Mouse (Mus musculus): ENCODE results near the gene Mbip.

Mbip gene

DNA sequence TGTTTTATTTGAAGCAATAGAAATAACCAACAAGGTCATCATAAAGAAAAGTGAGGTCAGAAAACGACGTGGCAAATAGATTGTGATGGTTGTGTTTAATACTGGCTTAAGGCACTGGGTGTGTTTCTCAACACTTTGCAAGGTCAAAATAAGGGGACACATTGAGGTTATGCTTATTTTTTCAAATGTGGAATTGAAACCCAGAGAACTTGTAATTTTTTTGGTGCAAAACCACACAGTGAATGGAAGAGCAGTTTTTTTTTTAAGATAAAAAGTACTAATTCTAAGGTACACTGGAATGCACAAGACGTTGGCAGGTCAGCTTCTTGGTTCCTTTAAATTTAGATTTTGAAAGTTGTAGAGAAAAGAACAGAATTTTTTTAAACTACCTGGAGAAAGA lies 50.5 kb downstream of the Mbip start:
- no peak for DNase-seq (ENCODE audit: extremely low spot score)

DNA sequence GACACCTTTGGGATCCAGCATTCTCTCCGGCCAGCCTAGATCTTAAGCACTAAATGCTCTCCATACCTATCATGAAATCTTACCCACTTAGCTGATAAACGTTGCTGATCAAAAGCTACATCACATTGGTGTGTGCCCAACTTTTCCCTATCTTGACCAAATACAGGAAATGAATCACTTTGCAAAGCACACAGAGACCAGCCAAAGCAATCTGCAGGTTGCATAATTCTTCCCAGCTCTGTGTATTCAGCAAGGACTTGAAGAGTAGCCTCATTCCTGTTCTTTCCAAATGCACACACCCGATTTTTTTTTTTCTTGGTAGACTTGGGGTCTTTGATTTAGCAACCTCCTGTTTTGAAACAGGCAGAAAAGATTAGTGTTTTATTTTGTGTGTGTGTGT lies 57.1 kb downstream of the Mbip start:
- no peak for DNase-seq (ENCODE audit: extremely low spot score)

- DNase-seq (ENCODE audit: extremely low spot score) = no peak
Observed at GRCm38 (mm10) chr12:56286828-56287227, 58.9 kb downstream of the Mbip start.

DNA sequence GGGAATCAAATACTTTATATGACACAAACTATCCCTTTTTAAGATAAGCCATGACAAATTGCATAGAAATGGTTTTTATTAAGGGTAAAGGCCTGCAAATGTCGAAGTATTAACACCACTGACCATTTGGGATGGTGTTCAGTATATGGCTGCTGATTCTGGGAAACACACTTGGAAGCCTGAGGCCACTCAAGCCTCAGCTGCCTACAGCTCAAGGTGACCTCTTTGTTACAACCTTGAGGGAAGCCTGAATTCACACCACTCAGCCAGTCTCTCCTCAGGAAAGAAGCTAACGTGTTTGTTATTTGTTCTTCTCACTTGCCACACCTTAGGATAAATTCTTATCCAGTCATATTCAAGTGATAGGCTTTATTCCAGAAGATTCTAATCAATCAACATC lies 61.5 kb downstream of the Mbip start:
- no peak for DNase-seq (ENCODE audit: extremely low spot score)

GRCm38 (mm10) chr12:56281649-56282048 lies 64.0 kb downstream of the Mbip start:
- DNase-seq (ENCODE audit: extremely low spot score) = no peak

All from embryo, embryonic 9.5 days (tissue).